ENCODE assay signal across 17 mouse cellular contexts in genomic region chr13:114854023-114854422, GRCm38 (mm10).
"Had no signal": no experiment of that assay in that cellular context is flagged by ENCODE, and none has a peak within 500 bp of the region (broad histone marks: within the 10 kb centered on the region; RNA-seq: fewer than 3 reads in every experiment).

No protein-coding gene starts in this region.

- H3K36me3 ChIP-seq: liver, embryonic 15.5 days; neural tube, embryonic 12.5 days; stomach, embryonic 15.5 days had no signal

- H3K9me3 ChIP-seq: liver, embryonic 15.5 days; lung, embryonic 15.5 days; megakaryocyte, embryonic 14.5 days; neural tube, embryonic 12.5 days; stomach, embryonic 15.5 days had no signal

- H3K9ac ChIP-seq: liver, embryonic 15.5 days; lung, embryonic 15.5 days; neural tube, embryonic 12.5 days; stomach, embryonic 15.5 days had no signal

- H3K4me3 ChIP-seq: liver, embryonic 15.5 days; lung, embryonic 15.5 days; megakaryocyte, embryonic 14.5 days; neural tube, embryonic 12.5 days; stomach, embryonic 15.5 days had no signal

- H3K4me1 ChIP-seq: liver, embryonic 15.5 days; megakaryocyte, embryonic 14.5 days; neural tube, embryonic 12.5 days had no signal

- H3K4me2 ChIP-seq: liver, embryonic 15.5 days; lung, embryonic 15.5 days; midbrain, embryonic 11.5 days; neural tube, embryonic 12.5 days; stomach, embryonic 15.5 days had no signal

- H3K27me3 ChIP-seq: liver, embryonic 15.5 days; lung, embryonic 15.5 days; megakaryocyte, embryonic 14.5 days; neural tube, embryonic 12.5 days; stomach, embryonic 15.5 days had no signal

- ATAC-seq: lung, postnatal 0 days had no signal

- H3K27ac ChIP-seq: liver, embryonic 15.5 days; lung, embryonic 15.5 days; macrophage; neural tube, embryonic 12.5 days; stomach, embryonic 15.5 days; stomach, postnatal 0 days had no signal

- DNase-seq: lung, adult 2 months; lung, postnatal 14 days; lung, postnatal 36 days; midbrain, embryonic 14.5 days; right cerebral cortex, postnatal 14 days; thymus, adult 2 months; thymus, postnatal 25 days; thymus, postnatal 4 days had no signal
